Mouse (Mus musculus) embryonic fibroblast, embryonic 13.5 days (primary cell): ENCODE data around the gene Gm36176. TPM values are rescaled to one million over a fixed set of nuclear protein-coding genes. Genes with fewer than 3 reads are reported as not detected.

Experiments
- H3K27ac ChIP-seq: 2 replicates; pipeline ENCODE4 v1.5.1; 2012; ENCODE audit warnings: low read length, control low read depth, inconsistent platforms; ENCODE audit not compliant: insufficient read depth
- H3K4me1 ChIP-seq: 2 replicates; pipeline ENCODE4 v1.6.1; 2011; ENCODE audit warnings: low read length; ENCODE audit not compliant: control insufficient read depth, insufficient read depth
- H3K4me3 ChIP-seq: 2 replicates; pipeline ENCODE4 v1.5.1; 2011; ENCODE audit warnings: mild to moderate bottlenecking, control low read depth, low read length; ENCODE audit not compliant: insufficient read depth
- CTCF ChIP-seq: IDR thresholded peaks from 2 replicates; pipeline ENCODE4 v1.5.1; 2011; ENCODE audit warnings: mild to moderate bottlenecking, control low read depth, low read length, moderate library complexity, borderline replicate concordance; ENCODE audit not compliant: insufficient read depth
- POLR2A ChIP-seq: IDR thresholded peaks from 2 replicates; pipeline ENCODE4 v1.6.1; 2011; ENCODE audit warnings: low read depth, mild to moderate bottlenecking, control low read depth, low read length, moderate library complexity
- polyA plus RNA-seq: library from polyadenylated mRNA; stranded (reverse); fragments of >200 nt; gene quantifications from 2 replicates; pipeline ENCODE4 v1.2.4, GENCODE M21; 2011; ENCODE audit warnings: low read depth; ENCODE audit not compliant: missing spikeins, insufficient read length

Gm36176 gene
- polyA plus RNA-seq, 1 experiment, result not detected

DNA sequence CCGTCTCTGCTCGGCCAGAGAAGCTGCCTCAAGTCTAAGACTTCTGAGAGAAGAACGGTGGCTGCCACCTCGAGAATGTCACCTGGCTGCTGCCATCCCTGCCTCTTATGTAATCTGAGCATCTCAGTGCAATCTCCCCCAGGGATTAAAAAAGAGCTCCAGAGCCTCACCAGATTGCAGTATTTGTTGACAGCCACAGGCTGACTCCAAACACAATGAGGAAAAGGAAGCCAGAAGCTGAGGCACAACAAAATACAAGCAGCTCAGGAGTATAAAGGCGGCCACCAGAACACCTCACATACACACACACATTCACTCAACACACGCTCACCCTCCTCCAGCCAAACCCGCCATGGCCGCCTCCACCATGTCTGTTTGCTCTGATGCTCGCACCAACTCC lies 11.0 kb upstream of the Gm36176 start, which contains the start of gene Krtap10-10:
Gene Krtap10-10, plus strand, starts transcription at position 301 of the 400 bp plus-strand sequence.
- TF ChIP-seq POLR2A (no peak), CTCF (no peak)
- Histone ChIP-seq H3K4me3 (no peak within 1 kb of the TSS), H3K27ac (no peak within 1 kb of the TSS)

GRCm38 (mm10) chr10:77839006-77839405 lies 7.6 kb upstream of the Gm36176 start:
- Histone ChIP-seq H3K4me3 (no peak overlapping the region), H3K4me1 (no peaks in the 10 kb centered on the region), H3K27ac (no peak overlapping the region)
- TF ChIP-seq CTCF (no peak), POLR2A (no peak)

More for the DNA sequence above, 11.0 kb upstream of the Gm36176 start, which contains the start of gene Krtap10-10:
- no peaks in the 10 kb centered on the region for H3K4me1 ChIP-seq

- Histone ChIP-seq H3K27ac (no peak overlapping the region), H3K4me1 (no peaks in the 10 kb centered on the region), H3K4me3 (no peak overlapping the region)
- TF ChIP-seq POLR2A (no peak), CTCF (no peak)
Measured at GRCm38 (mm10) chr10:77846961-77847360, 358 bp downstream of the Gm36176 start.

DNA sequence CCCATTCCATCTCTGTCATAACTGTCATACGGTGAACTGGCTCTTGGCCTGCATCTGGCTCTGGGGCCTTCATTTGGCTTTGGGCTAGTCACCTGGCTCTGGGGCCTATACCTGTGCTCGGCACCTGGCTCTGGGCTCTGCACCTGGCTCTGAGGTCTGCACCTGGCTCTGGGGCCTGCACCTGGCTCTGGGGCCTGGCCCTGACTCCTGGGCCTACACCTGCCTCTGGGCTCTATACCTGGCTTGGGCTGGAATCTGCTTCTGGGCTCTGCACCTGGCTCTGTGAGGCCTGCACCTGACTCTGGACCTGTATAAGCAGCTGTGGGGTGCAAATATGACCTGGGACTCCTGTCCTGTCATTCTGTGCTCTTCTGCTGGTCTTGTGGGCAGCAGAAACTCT lies 935 bp downstream of the Gm36176 start:
- no peak for TF ChIP-seq POLR2A
- H3K4me1 ChIP-seq, result no peaks in the 10 kb centered on the region
- no peak overlapping the region for H3K4me3 ChIP-seq
- no peak overlapping the region for H3K27ac ChIP-seq

DNA sequence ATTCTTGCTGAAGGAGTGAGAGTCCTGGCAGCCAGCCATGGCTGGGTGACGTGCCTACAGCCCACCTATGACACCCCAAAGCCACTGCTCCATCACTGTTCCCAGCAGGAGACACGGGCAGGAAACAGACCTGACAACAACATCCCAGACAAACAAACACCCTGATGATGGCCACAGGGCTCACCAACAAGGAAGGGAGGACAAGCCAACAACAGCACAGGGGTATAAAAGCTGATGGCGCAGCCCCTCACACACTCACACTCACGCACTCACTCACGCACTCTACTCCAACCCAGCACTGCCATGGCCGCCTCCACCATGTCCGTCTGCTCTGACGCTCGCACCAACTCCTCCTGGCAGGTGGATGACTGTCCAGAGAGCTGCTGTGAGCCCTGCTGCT lies 6.0 kb downstream of the Gm36176 start, which contains the start of gene Gm10318:
Gene Gm10318, plus strand, starts transcription at position 301 of the 400 bp plus-strand sequence.
- no peaks in the 10 kb centered on the region for H3K4me1 ChIP-seq
- TF ChIP-seq CTCF (no peak), POLR2A (no peak)
- H3K27ac ChIP-seq, result no peak within 1 kb of the TSS
- no peak within 1 kb of the TSS for H3K4me3 ChIP-seq

DNA sequence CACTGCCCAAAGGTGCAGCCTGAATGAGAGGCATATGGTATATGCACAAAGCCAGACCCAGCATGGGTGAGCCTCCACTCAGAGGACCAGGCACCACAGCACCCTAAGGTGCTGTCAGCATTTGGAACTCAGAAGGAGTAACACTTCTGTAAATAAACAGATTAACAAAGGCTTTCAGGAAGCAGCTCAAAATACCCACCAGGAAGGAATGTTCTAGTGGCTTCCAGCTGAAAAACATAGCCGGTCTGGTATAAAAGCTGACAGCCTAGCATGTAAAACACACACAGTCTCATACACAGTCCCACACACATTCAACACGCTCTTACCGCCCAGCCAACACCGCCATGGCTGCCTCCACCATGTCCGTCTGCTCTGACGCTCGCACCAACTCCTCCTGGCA lies 15.1 kb downstream of the Gm36176 start, which contains the start of gene Gm3285:
Gene Gm3285, plus strand, starts transcription at position 301 of the 400 bp plus-strand sequence.
- TF ChIP-seq CTCF (no peak), POLR2A (no peak)
- Histone ChIP-seq H3K27ac (no peak within 1 kb of the TSS), H3K4me1 (no peaks in the 10 kb centered on the region), H3K4me3 (no peak within 1 kb of the TSS)

GRCm38 (mm10) chr10:77864067-77864761 lies 17.6 kb downstream of the Gm36176 start:
- TF ChIP-seq POLR2A, result no peak
- no peak for TF ChIP-seq CTCF
- H3K4me1 ChIP-seq, result no peaks in the 10 kb centered on the region
- H3K27ac ChIP-seq, result no peak overlapping the region
- no peak overlapping the region for H3K4me3 ChIP-seq

DNA sequence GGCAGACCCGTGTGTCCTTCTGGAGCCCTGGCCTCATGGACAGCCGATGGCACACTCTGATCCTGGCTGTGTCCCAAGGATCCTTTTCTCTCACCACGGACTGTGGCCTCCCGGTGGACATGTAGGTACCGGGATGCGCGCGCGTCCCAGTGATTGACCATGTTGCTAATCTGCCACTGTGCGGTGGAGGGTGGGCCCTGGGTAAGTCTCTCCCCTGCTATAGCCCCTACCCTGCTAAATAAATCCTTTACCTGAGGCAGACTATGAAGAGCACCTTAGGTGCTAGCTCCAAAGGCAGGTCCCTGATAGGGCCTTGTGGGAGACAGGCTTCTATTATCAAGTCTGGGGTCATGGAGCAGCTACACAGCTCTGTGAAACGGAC lies 18.1 kb downstream of the Gm36176 start:
- H3K4me1 ChIP-seq, result no peaks in the 10 kb centered on the region
- no peak for TF ChIP-seq CTCF
- no peak for TF ChIP-seq POLR2A
- no peak overlapping the region for H3K4me3 ChIP-seq
- H3K27ac ChIP-seq, result no peak overlapping the region

- Histone ChIP-seq H3K4me3 (no peak overlapping the region), H3K4me1 (no peaks in the 10 kb centered on the region), H3K27ac (no peak overlapping the region)
- no peak for TF ChIP-seq CTCF
- TF ChIP-seq POLR2A, result no peak
Measured at GRCm38 (mm10) chr10:77867546-77867945, 20.9 kb downstream of the Gm36176 start.

GRCm38 (mm10) chr10:77869651-77870050 lies 23.0 kb downstream of the Gm36176 start:
- Histone ChIP-seq H3K4me3 (no peak overlapping the region), H3K4me1 (no peaks in the 10 kb centered on the region), H3K27ac (no peak overlapping the region)
- TF ChIP-seq POLR2A, result no peak
- TF ChIP-seq CTCF, result no peak
